Comparison of ENCODE assay signal across 11 mouse cellular contexts in genomic region chr11:48873591-48874290, GRCm38 (mm10). TPM values are rescaled to one million over a fixed set of nuclear protein-coding genes. Genes with fewer than 3 reads are reported as not detected.
DNase-seq lines count a peak whose midpoint lies in the region; ATAC-seq and TF ChIP-seq lines count a peak whose summit lies in the region.
"Had no signal": no experiment of that assay in that cellular context is flagged by ENCODE, and none has a peak within 500 bp of the region (broad histone marks: within the 10 kb centered on the region; RNA-seq: fewer than 3 reads in every experiment).

No protein-coding gene starts in this region.

- 38% methylated on average over 10 of the region's 10 CpGs for WGBS in heart, embryonic 10.5 days
- WGBS in liver, embryonic 15.5 days (ENCODE audit: insufficient replicate concordance), result 12% methylated on average over 10 of the region's 10 CpGs
- WGBS in midbrain, embryonic 16.5 days, result 71% methylated on average over 10 of the region's 10 CpGs

- no peaks in the 10 kb centered on the region for H3K9me3 ChIP-seq in heart, embryonic 10.5 days
- H3K9me3 ChIP-seq in liver, embryonic 15.5 days (replicated peaks), result no peaks in the 10 kb centered on the region
- H3K9me3 ChIP-seq in midbrain, embryonic 16.5 days (replicated peaks; ENCODE audit: control insufficient read depth, low read length, poor library complexity, severe bottlenecking), result no peaks in the 10 kb centered on the region
- H3K9me3 ChIP-seq: midbrain, embryonic 12.5 days had no signal

- H3K27ac ChIP-seq in heart, embryonic 10.5 days, result 0 out of 2 replicates have a peak overlapping the region, but pooled peaks have one; percentile 16
- peak overlapping the region; percentile 98; the same call in 1 of the 2 replicates for H3K27ac ChIP-seq in embryonic fibroblast, embryonic 13.5 days (ENCODE audit: insufficient read depth, low read length)
- H3K27ac ChIP-seq in liver, embryonic 15.5 days (replicated peaks), result peak overlapping the region; percentile 90
- no peak overlapping the region for H3K27ac ChIP-seq in midbrain, embryonic 16.5 days (ENCODE audit: low read length)
- H3K27ac ChIP-seq: midbrain, embryonic 12.5 days had no signal

- H3K4me2 ChIP-seq in liver, embryonic 15.5 days, result peak overlapping the region; percentile 89
- no peak overlapping the region for H3K4me2 ChIP-seq in midbrain, embryonic 16.5 days (ENCODE audit: low read length)
- H3K4me2 ChIP-seq: midbrain, embryonic 12.5 days had no signal

- no peak for TF ChIP-seq CTCF in C2C12 (IDR thresholded peaks at IDR 0.05; ENCODE audit: control insufficient read depth, insufficient read depth, insufficient read length)
- TF ChIP-seq CTCF in embryonic fibroblast, embryonic 13.5 days (IDR thresholded peaks at IDR 0.05; ENCODE audit: borderline replicate concordance, insufficient read depth, low read length), result no peak

- no peaks in the 10 kb centered on the region; the same call in 1 of the 2 replicates for H3K27me3 ChIP-seq in heart, embryonic 10.5 days (ENCODE audit: insufficient read depth, poor library complexity, severe bottlenecking)
- no peaks in the 10 kb centered on the region for H3K27me3 ChIP-seq in C2C12 (ENCODE audit: control insufficient read depth, insufficient read depth, insufficient read length)
- H3K27me3 ChIP-seq in liver, embryonic 15.5 days, result no peaks in the 10 kb centered on the region
- H3K27me3 ChIP-seq in midbrain, embryonic 16.5 days (ENCODE audit: control insufficient read depth, insufficient read depth, low read depth, low read length), result no peaks in the 10 kb centered on the region; the same call in 1 of the 2 replicates

- no peak overlapping the region for H3K4me3 ChIP-seq in heart, embryonic 10.5 days
- no peak overlapping the region for H3K4me3 ChIP-seq in C2C12 (ENCODE audit: insufficient read depth, poor library complexity, severe bottlenecking)
- no peak overlapping the region for H3K4me3 ChIP-seq in embryonic fibroblast, embryonic 13.5 days (ENCODE audit: insufficient read depth, low read length)
- peak overlapping the region; percentile 26 for H3K4me3 ChIP-seq in liver, embryonic 15.5 days (replicated peaks)
- H3K4me3 ChIP-seq in midbrain, embryonic 16.5 days (ENCODE audit: low read depth, low read length), result no peak overlapping the region
- H3K4me3 ChIP-seq: layer of hippocampus, adult 2 months; midbrain, embryonic 12.5 days had no signal

- peaks cover 35% of the 10 kb centered on the region for H3K4me1 ChIP-seq in heart, embryonic 10.5 days
- H3K4me1 ChIP-seq in embryonic fibroblast, embryonic 13.5 days (ENCODE audit: control insufficient read depth, insufficient read depth, low read length), result peaks cover 7% of the 10 kb centered on the region; the same call in 1 of the 2 replicates
- H3K4me1 ChIP-seq in liver, embryonic 15.5 days (replicated peaks), result peaks cover 55% of the 10 kb centered on the region
- H3K4me1 ChIP-seq in midbrain, embryonic 16.5 days (ENCODE audit: control insufficient read depth, insufficient read depth, low read length), result peaks cover 8% of the 10 kb centered on the region; the same call in 1 of the 2 replicates

- TF ChIP-seq POLR2A in embryonic fibroblast, embryonic 13.5 days (IDR thresholded peaks at IDR 0.05; ENCODE audit: low read depth, low read length), result no peak

- peaks cover 37% of the 10 kb centered on the region for H3K79me2 ChIP-seq in C2C12 (ENCODE audit: control insufficient read depth, insufficient read depth)

- no peak for DNase-seq in heart, embryonic 10.5 days (ENCODE audit: low spot score)
- DNase-seq in heart, postnatal 25 days (ENCODE audit: low spot score), result no peak
- no peak for DNase-seq in thymus, postnatal 10 days (ENCODE audit: low spot score in 2 of 2)
- DNase-seq in layer of hippocampus, adult 9-10 months (ENCODE audit: low spot score), result no peak
- DNase-seq: gastrocnemius, postnatal 14 days had no signal

- peak; percentile 72 for ATAC-seq in liver, embryonic 15.5 days (ENCODE audit: insufficient read depth)
- no peak for ATAC-seq in midbrain, embryonic 16.5 days

- H3K9ac ChIP-seq in liver, embryonic 15.5 days, result no peak overlapping the region
- no peak overlapping the region for H3K9ac ChIP-seq in midbrain, embryonic 16.5 days (ENCODE audit: low read depth, low read length)
- H3K9ac ChIP-seq: midbrain, embryonic 12.5 days had no signal

- no peaks in the 10 kb centered on the region for H3K36me3 ChIP-seq in heart, embryonic 10.5 days
- no peaks in the 10 kb centered on the region for H3K36me3 ChIP-seq in C2C12 (ENCODE audit: control insufficient read depth, insufficient read depth)
- no peaks in the 10 kb centered on the region for H3K36me3 ChIP-seq in liver, embryonic 15.5 days (replicated peaks)
- no peaks in the 10 kb centered on the region for H3K36me3 ChIP-seq in midbrain, embryonic 16.5 days (ENCODE audit: control insufficient read depth, insufficient read depth, low read length)
- H3K36me3 ChIP-seq: midbrain, embryonic 12.5 days had no signal

- peaks cover 21% of the 10 kb centered on the region for H3K79me3 ChIP-seq in C2C12 (ENCODE audit: low read depth)

- H3ac ChIP-seq in C2C12 (ENCODE audit: control insufficient read depth, insufficient read length, low read depth), result no peak overlapping the region

- intact Hi-C loops in heart, postnatal 25 days (cut with DNase I), result loop anchor here (1.0 to 5.0 kb wide), 5 partner anchors 214 to 397 kb away; partner anchors contain the start of gene Btnl9

TF ChIP-seq in C2C12, 6 proteins besides CTCF, POLR2A, EP300 and RAD21:
- TF ChIP-seq MYOD1 (IDR thresholded peaks at IDR 0.05; ENCODE audit: control insufficient read depth, insufficient read length, low read depth) (peak; percentile 16), MAX (IDR thresholded peaks at IDR 0.05) (no peak)

RNA-seq across cellular contexts. Expression of gene Irgm1, which starts 2.3 kb away (rescaled TPM):
- polyA plus RNA-seq in heart, embryonic 10.5 days (2016; fragmentation: Nextera tagmentation; extraction: Ambion mirVana), result 3.0 and 3.6 TPM in 2 replicates
- total RNA-seq in heart, postnatal 25 days (2021), result 1 to 10 TPM; 8.8 to 8.9 TPM
- polyA plus RNA-seq in C2C12 (2012; fragmentation: generic; extraction: Trizol), result 9.1 TPM
- polyA plus RNA-seq in embryonic fibroblast, embryonic 13.5 days (2011; ENCODE audit: insufficient read length, low read depth, missing spikeins), result 36.5 and 61.8 TPM in 2 replicates
- polyA plus RNA-seq in liver, embryonic 15.5 days (2015; fragmentation: Nextera tagmentation; extraction: Ambion mirVana), result 19.2 and 20.4 TPM in 2 replicates
- 2.0 and 2.8 TPM in 2 replicates for polyA plus RNA-seq in midbrain, embryonic 16.5 days (2015; fragmentation: Nextera tagmentation; extraction: Ambion mirVana)

RNA-seq across cellular contexts. Expression of gene Gm5431, which starts 28.3 kb away (rescaled TPM):
- polyA plus RNA-seq in heart, embryonic 10.5 days (2016; fragmentation: Nextera tagmentation; extraction: Ambion mirVana), result 0.06 and 0.07 TPM in 2 replicates
- 1 to 10 TPM in 1 of 2 experiments, under 1 TPM in 1; 0.75 to 1.4 TPM for total RNA-seq in heart, postnatal 25 days (2021)
- not detected for polyA plus RNA-seq in C2C12 (2012; fragmentation: generic; extraction: Trizol)
- polyA plus RNA-seq in embryonic fibroblast, embryonic 13.5 days (2011; ENCODE audit: insufficient read length, low read depth, missing spikeins), result not detected in 2 replicates
- polyA plus RNA-seq in liver, embryonic 15.5 days (2015; fragmentation: Nextera tagmentation; extraction: Ambion mirVana), result 0.45 and 0.48 TPM in 2 replicates
- polyA plus RNA-seq in midbrain, embryonic 16.5 days (2015; fragmentation: Nextera tagmentation; extraction: Ambion mirVana), result 0.15 and 0.20 TPM in 2 replicates

RNA-seq across cellular contexts. Expression of gene Gm12184, which starts 47.3 kb away (rescaled TPM):
- polyA plus RNA-seq in heart, embryonic 10.5 days (2016; fragmentation: Nextera tagmentation; extraction: Ambion mirVana), result 0.68 and 1.9 TPM in 2 replicates
- total RNA-seq in heart, postnatal 25 days (2021), result 1 to 10 TPM; 2.0 to 3.2 TPM
- 8.0 TPM for polyA plus RNA-seq in C2C12 (2012; fragmentation: generic; extraction: Trizol)
- polyA plus RNA-seq in embryonic fibroblast, embryonic 13.5 days (2011; ENCODE audit: insufficient read length, low read depth, missing spikeins), result 40.5 and 61.2 TPM in 2 replicates
- 1.4 and 2.1 TPM in 2 replicates for polyA plus RNA-seq in liver, embryonic 15.5 days (2015; fragmentation: Nextera tagmentation; extraction: Ambion mirVana)
- polyA plus RNA-seq in midbrain, embryonic 16.5 days (2015; fragmentation: Nextera tagmentation; extraction: Ambion mirVana), result 1.3 and 1.8 TPM in 2 replicates

RNA-seq across cellular contexts. Expression of gene Trim7, which starts 47.8 kb away (rescaled TPM):
- 0.18 and 0.44 TPM in 2 replicates for polyA plus RNA-seq in heart, embryonic 10.5 days (2016; fragmentation: Nextera tagmentation; extraction: Ambion mirVana)
- 10 to 100 TPM; 15.7 to 23.2 TPM for total RNA-seq in heart, postnatal 25 days (2021)
- polyA plus RNA-seq in C2C12 (2012; fragmentation: generic; extraction: Trizol), result 1.9 TPM
- polyA plus RNA-seq in embryonic fibroblast, embryonic 13.5 days (2011; ENCODE audit: insufficient read length, low read depth, missing spikeins), result 16.0 and 19.1 TPM in 2 replicates
- polyA plus RNA-seq in liver, embryonic 15.5 days (2015; fragmentation: Nextera tagmentation; extraction: Ambion mirVana), result 0.09 and 0.21 TPM in 2 replicates
- polyA plus RNA-seq in midbrain, embryonic 16.5 days (2015; fragmentation: Nextera tagmentation; extraction: Ambion mirVana), result 1.8 and 3.6 TPM in 2 replicates

RNA-seq across cellular contexts. Expression of gene Trim41, which starts 56.6 kb away (rescaled TPM):
- polyA plus RNA-seq in heart, embryonic 10.5 days (2016; fragmentation: Nextera tagmentation; extraction: Ambion mirVana), result 3.0 and 4.7 TPM in 2 replicates
- total RNA-seq in heart, postnatal 25 days (2021), result 10 to 100 TPM; 17.8 to 20.4 TPM
- polyA plus RNA-seq in C2C12 (2012; fragmentation: generic; extraction: Trizol), result 24.4 TPM
- 27.2 and 40.7 TPM in 2 replicates for polyA plus RNA-seq in embryonic fibroblast, embryonic 13.5 days (2011; ENCODE audit: insufficient read length, low read depth, missing spikeins)
- polyA plus RNA-seq in liver, embryonic 15.5 days (2015; fragmentation: Nextera tagmentation; extraction: Ambion mirVana), result 2.0 and 2.3 TPM in 2 replicates
- 6.7 and 6.9 TPM in 2 replicates for polyA plus RNA-seq in midbrain, embryonic 16.5 days (2015; fragmentation: Nextera tagmentation; extraction: Ambion mirVana)
